Mouse (Mus musculus) intestine, embryonic 16.5 days (tissue): ENCODE measurements at regions not wholly inside any gene's neighbourhood (a gene's known extent, or its start where the extent isn't known, plus 50 kb on each side); places are given as distances from the start of the nearest gene placed in this dataset.
"Not testable (repeated sequence)": the region's sequence is repeated elsewhere in the genome, so short reads cannot be mapped to it uniquely, and the experiment has no call there.

Experiments used
- ATAC-seq: fragments of 200-750 bp; cut with Nextera tagmentation; 2 replicates; pipeline ENCODE4 v1.8.0; 2017; ENCODE audit warnings: moderate TSS enrichment, moderate library complexity
- H3K27ac ChIP-seq: fragments of 300-500 bp; sonication (generic); 2 replicates; pipeline ENCODE4 v1.5.1; 2014; ENCODE audit warnings: mild to moderate bottlenecking, low read length
- H3K27me3 ChIP-seq: fragments of 300-500 bp; sonication (generic); replicated peaks from 2 replicates; pipeline ENCODE4 v1.6.1; 2014; ENCODE audit warnings: low read length, control low read depth, mixed read lengths; ENCODE audit not compliant: control insufficient read depth, insufficient read depth
- H3K36me3 ChIP-seq: fragments of 300-500 bp; sonication (generic); 2 replicates; pipeline ENCODE4 v1.6.1; 2014; ENCODE audit warnings: low read length, control low read depth; ENCODE audit not compliant: control insufficient read depth, insufficient read depth
- H3K4me1 ChIP-seq: fragments of 300-500 bp; sonication (generic); 2 replicates; pipeline ENCODE4 v1.6.1; 2014; ENCODE audit warnings: low read length, control low read depth, mixed read lengths; ENCODE audit not compliant: control insufficient read depth, insufficient read depth
- H3K4me2 ChIP-seq: fragments of 300-500 bp; sonication (generic); 2 replicates; pipeline ENCODE4 v1.6.1; 2014; ENCODE audit warnings: low read depth, low read length, control low read depth
- H3K4me3 ChIP-seq: fragments of 300-500 bp; sonication (generic); 2 replicates; pipeline ENCODE4 v1.5.1; 2014; ENCODE audit warnings: mild to moderate bottlenecking, low read length
- H3K9ac ChIP-seq: fragments of 300-500 bp; sonication (generic); 2 replicates; pipeline ENCODE4 v1.6.1; 2014; ENCODE audit warnings: low read depth, low read length
- H3K9me3 ChIP-seq: fragments of 300-500 bp; sonication (generic); 2 replicates; pipeline ENCODE4 v1.6.1; 2016; ENCODE audit warnings: low read length, control low read depth; ENCODE audit not compliant: control insufficient read depth
- WGBS: fragments of 180-500 bp; shearing (Covaris S2); extraction: QIAGEN DNeasy Blood & Tissue Kit; methylation state at CpG from one replicate; pipeline ENCODE4 v1.1.7; 2014; 5-methylcytosine and 5-hydroxymethylcytosine counted together

GRCm38 (mm10) chr6:81818573-81818972 is 104.9 kb upstream of the Gcfc2 start:
- 97% methylated on average over 10 of the region's 10 CpGs for WGBS
- H3K4me3 ChIP-seq: no peak overlapping the region
- no peak overlapping the region for H3K27ac ChIP-seq
- no peaks in the 10 kb centered on the region for H3K4me1 ChIP-seq
- no peaks in the 10 kb centered on the region for H3K9me3 ChIP-seq
- H3K9ac ChIP-seq: no peak overlapping the region
- H3K4me2 ChIP-seq: no peak overlapping the region
- no peaks in the 10 kb centered on the region for H3K27me3 ChIP-seq
- ATAC-seq: no peak
- no peaks in the 10 kb centered on the region for H3K36me3 ChIP-seq

- Histone ChIP-seq H3K9ac (no peak overlapping the region), H3K27ac (no peak overlapping the region), H3K4me2 (no peak overlapping the region), H3K9me3 (no peaks in the 10 kb centered on the region), H3K27me3 (no peaks in the 10 kb centered on the region), H3K4me1 (no peaks in the 10 kb centered on the region), H3K36me3 (no peaks in the 10 kb centered on the region), H3K4me3 (no peak overlapping the region)
- 72% methylated on average over 5 of the region's 5 CpGs for WGBS
- no peak for ATAC-seq
These were observed 103.4 kb upstream of the Gcfc2 start for GRCm38 (mm10) chr6:81820078-81820477.

- H3K27ac ChIP-seq: no peak overlapping the region
- no peaks in the 10 kb centered on the region for H3K4me1 ChIP-seq
- no peaks in the 10 kb centered on the region for H3K9me3 ChIP-seq
- no peak overlapping the region; the same call in 1 of the 2 replicates for H3K4me3 ChIP-seq
- H3K36me3 ChIP-seq: no peaks in the 10 kb centered on the region
- H3K4me2 ChIP-seq: 0 out of 2 replicates have a peak overlapping the region, but pooled peaks have one; percentile 20
- H3K27me3 ChIP-seq: no peaks in the 10 kb centered on the region
- WGBS: 49% methylated on average over 11 of the region's 11 CpGs
- H3K9ac ChIP-seq: no peak overlapping the region
- ATAC-seq: no peak
These were observed 83.9 kb upstream of the Gcfc2 start for GRCm38 (mm10) chr6:81839474-81840153.

- not testable (repeated sequence) for H3K9ac ChIP-seq, H3K36me3 ChIP-seq, H3K4me1 ChIP-seq, ATAC-seq, H3K4me3 ChIP-seq, H3K9me3 ChIP-seq, H3K27me3 ChIP-seq, H3K27ac ChIP-seq, H3K4me2 ChIP-seq
- 86% methylated on average over 13 of the region's 13 CpGs for WGBS
These were observed 55.3 kb upstream of the Gcfc2 start for GRCm38 (mm10) chr6:81868207-81868606.
